Mouse (Mus musculus) layer of hippocampus, postnatal 14 days (tissue): ENCODE data around the gene Kctd17. TPM values are rescaled to one million over a fixed set of nuclear protein-coding genes. Genes with fewer than 3 reads are reported as not detected.

Experiments
- DNase-seq, 2 experiments: peaks; one replicate each; pipeline ENCODE4 v3.0.0; 2021 to 2022; ENCODE audit warnings: low spot score in 2 of 2, mixed read lengths in 1 of 2
- total RNA-seq, 2 experiments: library from RNA; stranded (reverse); gene quantifications; 2 replicates each; pipeline ENCODE4 v1.2.3; 2021

The Kctd17 gene
- total RNA-seq, 2 experiments from 2014 or later = 254 to 262 TPM

DNA sequence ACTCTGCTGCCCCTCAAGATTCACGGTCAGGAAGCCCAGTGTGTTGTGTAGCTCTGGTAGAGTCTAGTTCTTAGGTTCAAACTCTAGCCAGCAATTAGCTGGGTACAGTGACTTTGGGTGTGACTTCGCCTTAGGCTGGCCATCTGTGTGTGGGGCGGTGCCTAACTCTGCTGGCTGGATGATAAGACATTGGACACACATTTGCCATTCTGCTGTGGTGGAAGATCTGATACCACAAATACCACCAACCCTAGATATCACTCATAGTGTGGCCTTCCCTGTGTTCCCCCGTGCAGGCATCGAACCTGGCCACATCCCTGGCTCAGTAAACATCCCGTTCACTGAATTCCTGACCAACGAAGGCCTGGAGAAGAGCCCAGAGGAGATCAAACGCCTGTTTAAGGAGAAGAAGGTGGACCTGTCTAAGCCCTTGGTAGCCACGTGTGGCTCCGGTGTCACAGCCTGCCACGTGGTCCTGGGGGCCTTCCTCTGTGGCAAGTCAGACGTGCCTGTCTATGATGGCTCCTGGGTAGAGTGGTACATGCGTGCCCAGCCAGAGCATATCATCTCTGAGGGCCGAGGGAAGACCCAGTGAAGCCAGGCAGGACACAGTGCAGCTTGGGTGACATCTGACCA, 15.2 kb upstream of the Kctd17 start:
- DNase-seq = no peak

DNA sequence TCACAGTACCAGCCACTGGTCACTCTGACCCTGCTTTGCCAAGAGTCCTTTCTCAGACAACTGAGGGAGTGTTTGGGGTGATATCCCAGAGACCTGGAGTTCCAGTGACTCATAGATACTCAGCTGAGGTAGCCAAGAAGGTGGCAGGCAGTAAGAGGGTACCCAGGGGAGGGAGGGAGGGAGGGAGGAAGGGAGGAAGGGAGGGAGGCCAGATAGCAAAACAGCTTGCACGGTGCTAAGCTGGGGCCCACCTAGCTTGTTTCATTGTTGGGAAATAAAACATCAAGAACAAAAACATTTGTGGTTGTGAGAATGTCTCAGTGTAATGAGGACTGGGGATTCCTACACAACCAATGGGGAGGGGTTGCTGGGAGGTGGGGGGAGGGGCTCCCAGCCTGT, 14.6 kb upstream of the Kctd17 start:
- no peak for DNase-seq

DNA sequence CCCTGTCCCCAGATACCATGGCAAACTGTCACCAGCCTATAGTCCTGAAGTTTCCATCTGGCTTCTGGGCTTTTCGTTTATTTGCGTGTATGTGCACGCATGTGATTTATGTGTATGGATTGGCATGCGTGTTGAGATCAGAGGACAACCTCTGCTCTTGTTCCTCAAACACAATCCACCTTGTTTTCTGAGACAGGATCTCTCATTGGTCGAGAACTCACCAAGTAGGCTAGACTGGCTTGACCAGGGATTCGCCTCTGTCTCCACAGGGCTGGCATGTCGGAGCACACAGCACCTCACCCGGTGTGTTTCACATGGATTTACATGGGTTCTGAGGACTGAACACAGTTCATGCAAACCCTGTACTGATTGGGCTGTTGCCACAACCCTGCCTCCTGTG, 14.2 kb upstream of the Kctd17 start:
- no peak for DNase-seq

- DNase-seq = no peak
Observed at GRCm38 (mm10) chr15:78416937-78417336, 11.4 kb upstream of the Kctd17 start.

DNA sequence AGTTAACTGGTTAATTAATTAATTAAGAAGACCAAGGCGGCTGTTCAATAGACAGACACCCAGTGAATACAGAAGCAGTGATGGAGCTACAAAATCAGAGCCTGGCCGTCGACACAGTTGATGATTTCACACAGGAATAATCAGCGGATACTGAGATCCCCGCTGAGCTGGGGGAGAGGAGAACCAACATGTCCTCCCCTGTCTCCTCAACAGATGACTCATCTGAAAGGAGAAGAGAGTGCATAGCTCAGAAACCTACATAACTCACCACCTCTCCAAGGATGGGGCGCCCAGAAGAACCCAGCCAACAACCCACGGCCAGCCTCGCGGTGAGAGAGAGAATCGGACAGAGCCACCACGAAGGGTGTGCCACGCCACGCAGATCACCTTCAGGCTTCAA, 8.0 kb upstream of the Kctd17 start:
- DNase-seq = no peak

- DNase-seq = peak; percentile 75 to 83
Observed at GRCm38 (mm10) chr15:78422046-78422956, 6.1 kb upstream of the Kctd17 start.

DNA sequence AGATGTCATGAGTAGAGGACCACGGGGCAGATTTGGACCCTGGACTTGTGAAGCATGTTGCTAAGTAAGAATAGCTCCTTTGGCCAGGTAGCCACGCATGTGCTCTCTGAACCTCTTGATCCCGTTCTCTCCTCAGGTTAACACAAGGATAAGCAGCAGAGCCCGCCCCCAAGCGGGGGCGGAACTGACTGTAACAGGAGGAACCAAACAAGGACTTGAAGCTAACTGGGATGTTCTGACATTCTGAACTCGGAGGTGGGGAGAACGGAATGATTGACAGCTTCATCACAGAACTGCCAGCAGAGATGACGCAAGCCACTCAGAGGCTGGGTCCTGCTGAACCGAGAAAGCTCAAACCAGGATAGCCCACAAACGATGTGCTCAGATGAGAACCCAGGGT, 3.9 kb upstream of the Kctd17 start:
- DNase-seq = no peak

DNA sequence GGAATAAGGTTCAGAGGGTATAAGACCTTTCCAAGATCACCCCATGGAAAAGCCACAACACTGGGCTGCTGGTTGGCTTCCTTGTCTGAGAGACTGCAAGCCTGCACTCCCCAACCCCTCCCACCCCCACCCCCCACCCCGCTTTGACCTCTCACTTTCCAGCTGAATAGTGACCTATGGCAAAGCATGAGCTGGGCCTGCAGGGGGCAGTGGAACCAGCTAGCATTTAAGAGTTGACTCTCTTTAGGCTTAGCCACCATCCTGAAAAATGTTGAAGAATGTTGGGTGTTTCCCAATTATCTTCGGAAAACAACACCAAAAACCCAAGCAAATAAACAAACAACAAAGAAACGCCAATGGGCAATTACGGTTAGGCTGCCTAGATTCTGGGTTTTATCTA, 3.1 kb upstream of the Kctd17 start:
- DNase-seq = no peak

DNA sequence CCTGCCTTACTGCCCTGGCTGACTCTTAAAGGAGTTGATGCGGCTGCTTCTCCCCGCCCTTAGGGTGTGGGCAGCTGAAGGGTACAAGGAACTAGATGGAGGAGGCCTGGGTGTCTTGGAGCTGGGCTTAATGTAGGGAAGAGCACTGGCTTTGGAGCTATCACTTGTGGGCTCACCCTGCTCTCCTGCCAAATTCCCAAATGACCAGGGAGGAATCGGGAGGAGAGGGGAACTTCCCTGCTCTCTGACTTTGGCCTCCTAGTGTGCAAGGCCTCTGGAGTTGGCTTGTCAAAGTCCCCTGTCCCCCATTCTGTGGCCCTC, 735 bp downstream of the Kctd17 start:
- no peak for DNase-seq

DNA sequence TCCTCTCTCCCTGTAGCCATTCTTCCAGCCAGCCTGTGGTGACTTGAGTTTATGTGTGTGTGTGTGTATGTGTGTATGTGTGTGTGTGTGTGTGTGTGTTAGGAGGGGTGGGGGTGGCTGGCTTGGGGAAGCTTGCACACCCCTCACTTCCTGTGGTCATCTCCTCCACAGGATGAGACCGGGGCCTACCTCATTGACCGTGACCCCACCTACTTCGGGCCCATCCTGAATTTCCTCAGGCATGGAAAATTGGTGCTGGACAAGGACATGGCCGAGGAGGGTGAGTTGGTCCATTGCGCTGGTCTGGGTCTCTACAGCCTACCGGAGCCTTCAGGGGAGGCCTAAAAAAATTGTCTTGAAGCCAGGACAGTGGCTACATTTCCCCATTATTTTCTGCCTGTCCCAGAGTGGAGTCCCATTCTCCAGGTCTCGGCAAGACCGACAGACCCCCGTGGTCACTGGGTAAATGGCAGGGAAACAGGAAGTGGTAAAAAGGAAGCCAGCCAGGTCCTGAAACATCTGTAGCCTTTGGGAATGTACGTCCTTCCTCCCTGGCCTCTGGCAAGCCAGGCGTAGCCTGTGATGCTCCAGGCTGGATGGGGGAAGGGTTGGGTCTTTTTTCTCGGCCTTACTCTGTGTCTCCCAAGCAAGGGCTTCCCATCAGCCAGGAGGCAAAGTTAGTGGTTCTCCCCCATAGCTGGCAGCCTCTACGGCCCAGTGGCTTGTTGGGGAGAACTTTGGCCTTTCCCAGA, 1.7 kb downstream of the Kctd17 start:
- DNase-seq = no peak

DNA sequence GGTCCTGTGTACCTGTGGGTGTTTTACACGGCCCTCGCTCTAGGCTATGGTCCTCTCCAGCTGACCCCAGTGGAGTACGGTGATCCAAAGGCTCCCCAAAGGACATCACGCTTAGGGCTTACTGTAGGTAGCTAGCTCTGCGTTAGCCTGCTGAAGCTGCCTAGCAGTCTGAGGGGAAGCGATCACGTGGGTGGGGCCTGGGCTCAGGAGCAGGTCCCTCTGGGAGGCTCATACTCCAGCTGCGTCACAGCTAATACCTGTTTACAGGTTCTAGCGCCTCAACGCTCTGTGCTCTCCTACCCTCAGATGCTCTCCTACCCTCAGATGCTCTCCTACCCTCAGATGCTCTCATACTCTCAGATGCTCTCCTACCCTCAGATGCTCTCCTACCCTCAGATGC, 2.5 kb downstream of the Kctd17 start:
- DNase-seq = no peak

GRCm38 (mm10) chr15:78431541-78432121, 3.3 kb downstream of the Kctd17 start:
- DNase-seq = no peak

DNA sequence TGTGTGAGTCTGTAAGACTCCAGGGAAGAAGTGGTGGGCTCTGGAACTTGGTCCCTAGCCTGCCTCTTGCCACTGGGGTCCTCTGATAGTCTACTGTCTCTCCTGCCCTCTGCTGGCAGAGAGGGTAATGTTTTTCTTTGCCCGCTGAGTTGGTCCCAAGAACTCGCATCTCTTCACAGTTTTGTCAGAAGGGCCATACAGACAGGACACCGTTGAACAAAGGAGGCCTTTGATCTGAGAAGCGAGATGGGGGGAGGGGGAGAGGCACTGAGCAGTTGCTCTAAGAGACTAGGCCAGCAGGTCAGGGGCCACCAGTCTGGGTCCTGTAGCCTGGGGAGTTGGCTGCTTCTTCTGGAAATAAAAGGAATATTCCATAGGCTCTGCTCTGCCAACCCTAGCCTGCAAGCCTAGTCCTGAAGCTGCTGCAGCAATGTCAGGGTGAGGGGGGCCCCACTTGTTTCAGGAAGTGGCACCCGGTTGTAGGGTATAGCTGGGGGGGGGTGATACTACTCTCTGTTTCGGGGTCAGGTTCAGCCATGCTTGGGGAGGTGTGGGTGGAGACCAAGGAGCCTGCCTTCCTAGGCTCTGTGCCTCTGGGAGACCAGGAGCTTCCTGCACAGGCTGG, 6.6 kb downstream of the Kctd17 start:
- DNase-seq = peak in 1 of 2 experiments; percentile 60

GRCm38 (mm10) chr15:78435681-78436080, 7.3 kb downstream of the Kctd17 start:
- no peak for DNase-seq

DNA sequence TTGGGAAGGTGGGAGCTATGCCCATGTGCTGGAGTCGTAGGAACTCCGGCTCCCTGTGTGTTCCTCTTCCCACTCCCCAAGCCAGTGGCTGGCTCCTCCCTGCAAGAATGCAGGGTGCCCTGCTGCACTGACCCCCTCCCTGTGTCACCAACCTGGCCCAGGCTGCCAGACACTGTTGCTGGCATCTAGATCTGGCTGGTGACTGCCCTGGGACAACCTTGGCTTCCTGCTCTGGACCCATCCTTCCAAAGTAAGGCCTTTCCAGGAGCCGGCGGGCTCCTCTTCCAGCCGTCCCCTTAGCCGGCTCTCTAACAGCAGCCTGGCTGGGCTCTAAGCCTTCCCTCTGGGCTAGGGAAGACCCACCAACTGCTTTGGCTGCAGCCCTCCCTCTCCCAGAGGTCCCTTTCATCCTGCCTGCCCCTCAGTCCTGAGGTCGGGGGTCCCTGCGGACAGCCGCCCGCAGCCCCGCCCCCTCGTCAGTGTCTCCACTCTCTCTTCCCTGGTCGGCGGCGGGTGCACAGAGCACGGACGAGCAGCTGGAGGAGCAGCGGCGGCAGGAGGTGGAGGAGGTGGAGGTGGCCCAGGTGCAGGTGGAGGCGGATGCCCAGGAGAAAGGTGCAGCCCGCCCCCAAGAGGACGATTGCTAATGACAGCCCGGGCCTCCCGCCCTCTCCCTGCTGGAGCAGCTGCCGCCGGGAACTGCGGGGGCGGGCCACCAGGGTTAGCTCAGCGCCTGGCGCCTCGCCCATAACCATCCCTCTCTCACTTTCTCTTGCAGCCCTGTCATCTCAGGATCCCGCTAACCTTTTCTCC, 8.2 kb downstream of the Kctd17 start:
- DNase-seq = peak; percentile 78 to 79

DNA sequence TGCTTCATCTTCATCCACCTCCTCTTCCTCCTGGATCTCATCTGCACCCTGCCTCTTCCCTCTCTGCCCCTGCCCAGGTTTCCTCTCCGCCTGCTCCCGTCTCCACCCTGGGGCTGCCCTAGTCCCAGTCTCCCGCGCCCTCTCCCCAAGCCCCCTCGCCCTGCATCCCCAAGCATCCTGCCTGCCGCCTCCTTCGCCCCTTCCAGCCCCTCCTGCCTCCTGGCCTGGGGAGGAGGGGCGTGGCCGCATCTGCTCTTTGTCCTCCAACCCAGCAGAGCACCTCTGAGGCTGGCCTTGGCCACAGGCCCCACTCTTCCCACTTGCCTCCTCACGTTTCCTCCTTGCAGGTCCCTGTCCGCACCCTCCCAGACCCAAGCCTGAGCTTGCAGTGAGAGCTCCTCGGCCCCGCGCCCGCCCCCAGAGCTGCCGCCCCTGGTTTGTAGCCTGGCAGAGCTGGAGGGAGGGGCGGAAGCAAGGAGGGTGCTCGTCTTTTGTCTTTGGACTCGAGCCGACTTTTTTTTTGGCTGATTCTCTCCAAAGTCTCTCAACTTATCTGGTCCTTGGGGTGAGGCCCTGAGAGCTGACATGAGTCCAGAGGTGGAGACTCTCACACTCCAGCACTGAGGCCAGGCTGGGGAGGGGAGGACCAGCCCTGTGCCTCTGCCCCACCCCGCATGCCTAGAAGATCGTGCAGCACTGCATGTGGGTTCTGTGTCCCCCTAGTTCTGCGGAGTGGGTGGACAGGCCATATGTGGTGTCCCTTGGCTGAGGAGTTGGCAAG, 9.1 kb downstream of the Kctd17 start:
- DNase-seq = no peak

DNA sequence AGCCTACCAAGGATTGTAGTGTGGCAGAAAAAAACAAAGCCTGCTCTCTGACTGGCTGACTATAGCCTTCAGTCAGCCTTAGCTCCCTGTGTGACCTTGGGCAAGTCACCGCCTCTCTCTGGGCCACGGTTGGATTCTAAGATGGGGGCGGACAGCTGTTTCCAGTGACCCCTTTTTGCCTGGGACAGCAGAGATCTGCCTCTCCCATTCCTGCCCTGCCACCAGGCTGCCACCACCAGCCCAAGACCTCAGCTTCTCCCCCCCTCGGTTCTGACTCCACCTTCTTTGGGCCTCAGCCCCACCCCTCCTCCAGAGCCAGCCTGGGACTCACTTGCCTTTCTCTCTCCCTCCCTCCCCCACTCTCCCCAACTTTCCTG, 9.6 kb downstream of the Kctd17 start:
- no peak for DNase-seq

DNA sequence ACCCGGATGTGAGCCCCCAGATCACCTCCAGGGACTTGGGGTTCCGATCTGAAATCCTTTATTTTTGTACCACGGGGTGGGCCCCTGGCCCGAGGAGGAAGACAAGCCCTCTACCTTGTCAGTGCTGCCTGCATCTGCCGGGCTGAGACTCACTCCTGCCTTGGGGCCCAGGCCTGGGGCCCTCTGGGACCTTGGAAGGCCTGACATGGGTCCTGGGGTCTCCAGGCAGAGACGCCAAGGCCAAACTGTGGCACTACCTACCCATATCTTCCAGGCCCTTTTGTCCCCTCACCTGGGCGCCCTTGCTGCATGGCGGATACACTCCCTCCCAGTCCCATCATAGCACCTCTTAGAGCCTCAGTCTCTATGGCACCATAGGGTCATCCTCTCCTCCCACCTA, 10.1 kb downstream of the Kctd17 start:
- DNase-seq = no peak

DNA sequence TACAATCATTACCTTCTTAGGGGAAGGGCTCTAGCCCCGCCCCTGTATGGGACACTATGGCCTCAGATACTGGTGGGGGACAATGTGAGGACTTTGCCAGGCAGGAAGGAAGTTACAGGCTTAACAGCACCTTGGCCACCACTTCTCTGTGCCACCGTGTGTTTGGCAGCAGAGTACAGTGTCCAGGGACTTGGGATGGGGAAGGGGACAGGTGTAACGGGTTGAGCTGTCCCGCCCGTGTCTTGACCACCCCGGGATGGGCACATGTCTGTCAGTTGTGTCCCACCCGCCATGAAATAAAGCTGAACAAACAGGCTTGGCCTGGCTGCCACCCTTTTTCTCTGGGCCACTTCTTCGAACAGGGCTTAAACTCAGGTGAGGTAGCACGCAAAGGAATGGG, 10.6 kb downstream of the Kctd17 start:
- no peak for DNase-seq

- no peak for DNase-seq
Observed at GRCm38 (mm10) chr15:78442231-78442630, 13.9 kb downstream of the Kctd17 start.
